Mouse (Mus musculus) liver, postnatal 0 days (tissue): ENCODE data around the gene Cyp2d9. TPM values are rescaled to one million over a fixed set of nuclear protein-coding genes. Genes with fewer than 3 reads are reported as not detected.

Experiments
- ATAC-seq: fragments of 200-750 bp; cut with Nextera tagmentation; 2 replicates; pipeline ENCODE4 v1.8.0; 2017; ENCODE audit warnings: mild to moderate bottlenecking, moderate library complexity
- DNase-seq: peaks from one replicate; pipeline ENCODE4 v3.0.0-alpha.2; 2016
- H3K27ac ChIP-seq: fragments of 300-500 bp; sonication (generic); 2 replicates; pipeline ENCODE4 v1.5.1; 2014; ENCODE audit warnings: antibody characterized with exemption, moderate library complexity, mild to moderate bottlenecking, low read depth
- H3K27me3 ChIP-seq: fragments of 300-500 bp; sonication (generic); 2 replicates; pipeline ENCODE4 v1.6.1; 2014; ENCODE audit warnings: low read length, control low read depth, mixed read lengths; ENCODE audit not compliant: insufficient read depth
- H3K36me3 ChIP-seq: fragments of 300-500 bp; sonication (generic); replicated peaks from 2 replicates; pipeline ENCODE4 v1.6.1; 2014; ENCODE audit warnings: mild to moderate bottlenecking, control low read depth, low read length, moderate library complexity, mixed read lengths; ENCODE audit not compliant: insufficient read depth
- H3K4me1 ChIP-seq: fragments of 300-500 bp; sonication (generic); 2 replicates; pipeline ENCODE4 v1.6.1; 2014; ENCODE audit warnings: antibody characterized with exemption, mild to moderate bottlenecking, control low read depth; ENCODE audit not compliant: insufficient read depth
- H3K4me2 ChIP-seq: fragments of 300-500 bp; sonication (generic); 2 replicates; pipeline ENCODE4 v1.6.1; 2014; ENCODE audit warnings: low read depth, mild to moderate bottlenecking, low read length, moderate library complexity, mixed read lengths
- H3K4me3 ChIP-seq: fragments of 300-500 bp; sonication (generic); 2 replicates; pipeline ENCODE4 v1.5.1; 2014; ENCODE audit warnings: low read depth, low read length
- H3K9ac ChIP-seq: fragments of 300-500 bp; sonication (generic); replicated peaks from 2 replicates; pipeline ENCODE4 v1.6.1; 2014; ENCODE audit warnings: mild to moderate bottlenecking, moderate library complexity
- H3K9me3 ChIP-seq: fragments of 300-500 bp; sonication (generic); 2 replicates; pipeline ENCODE4 v1.6.1; 2016; ENCODE audit warnings: mild to moderate bottlenecking, control low read depth, low read length, mixed read lengths
- CTCF ChIP-seq: sonication (generic); IDR thresholded peaks from 2 replicates; pipeline ENCODE4 v1.5.1; 2016; ENCODE audit warnings: antibody characterized with exemption, low read depth
- EP300 ChIP-seq: IDR thresholded peaks from 2 replicates; pipeline ENCODE4 v1.6.1; 2016; ENCODE audit warnings: antibody characterized with exemption, low read depth, mild to moderate bottlenecking
- WGBS: fragments of 180-500 bp; shearing (Covaris S2); extraction: QIAGEN DNeasy Blood & Tissue Kit; methylation state at CpG from one replicate; pipeline ENCODE4 v1.1.7; 2014; ENCODE audit not compliant: insufficient replicate concordance; 5-methylcytosine and 5-hydroxymethylcytosine counted together
- polyA plus RNA-seq: library from polyadenylated mRNA; unstranded; fragments of >200 nt; fragmentation: Nextera tagmentation; extraction: Ambion mirVana; gene quantifications from 2 replicates; pipeline ENCODE4 v1.2.1, GENCODE M21; 2015

The Cyp2d9 gene
- polyA plus RNA-seq, 1 experiment from 2014 or later = 216 TPM

DNA sequence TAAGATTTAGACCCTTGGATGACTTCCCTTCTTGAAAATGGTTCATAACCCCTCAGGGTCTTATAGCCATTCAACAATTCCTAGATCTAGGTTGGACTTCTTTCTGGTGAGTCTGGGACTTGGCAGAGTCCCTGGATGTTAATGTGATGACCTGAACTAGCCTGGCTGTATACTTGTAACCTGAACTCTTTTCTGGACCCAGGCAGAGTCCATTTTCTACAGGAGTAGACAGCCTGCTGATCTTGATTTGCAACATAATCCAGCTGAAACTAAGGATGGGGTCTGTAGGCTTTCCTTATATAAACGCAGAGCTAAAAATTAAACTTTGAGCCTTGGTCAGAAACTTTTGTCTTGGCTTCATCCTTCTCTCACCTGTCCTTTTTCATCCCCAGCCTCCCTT is 14.6 kb upstream of the Cyp2d9 start:
- no peak overlapping the region for H3K27ac ChIP-seq
- H3K36me3 ChIP-seq = no peaks in the 10 kb centered on the region
- H3K4me1 ChIP-seq = peaks cover 8% of the 10 kb centered on the region
- H3K9me3 ChIP-seq = no peaks in the 10 kb centered on the region
- TF ChIP-seq EP300 (no peak), CTCF (no peak)
- no peak for DNase-seq
- no peak overlapping the region for H3K4me2 ChIP-seq
- H3K9ac ChIP-seq = no peak overlapping the region
- no peak for ATAC-seq
- H3K27me3 ChIP-seq = no peaks in the 10 kb centered on the region
- no peak overlapping the region for H3K4me3 ChIP-seq
- WGBS = 63% methylated on average over 1 of the region's 1 CpGs

- DNase-seq (no peak), ATAC-seq (peak; percentile 86)
- Histone ChIP-seq H3K4me2 (no peak overlapping the region), H3K27me3 (no peaks in the 10 kb centered on the region), H3K9me3 (no peaks in the 10 kb centered on the region; the same call in 1 of the 2 replicates), H3K36me3 (no peaks in the 10 kb centered on the region), H3K4me1 (peaks cover 2% of the 10 kb centered on the region; the same call in 1 of the 2 replicates), H3K27ac (peak overlapping the region; percentile 77), H3K9ac (no peak overlapping the region), H3K4me3 (no peak overlapping the region)
- no peak for TF ChIP-seq CTCF
- peak; percentile 23; the same call in 1 of the 2 replicates for TF ChIP-seq EP300
- 49% methylated on average over 4 of the region's 4 CpGs for WGBS
These were observed 10.3 kb upstream of the Cyp2d9 start for GRCm38 (mm10) chr15:82422935-82423334.

DNA sequence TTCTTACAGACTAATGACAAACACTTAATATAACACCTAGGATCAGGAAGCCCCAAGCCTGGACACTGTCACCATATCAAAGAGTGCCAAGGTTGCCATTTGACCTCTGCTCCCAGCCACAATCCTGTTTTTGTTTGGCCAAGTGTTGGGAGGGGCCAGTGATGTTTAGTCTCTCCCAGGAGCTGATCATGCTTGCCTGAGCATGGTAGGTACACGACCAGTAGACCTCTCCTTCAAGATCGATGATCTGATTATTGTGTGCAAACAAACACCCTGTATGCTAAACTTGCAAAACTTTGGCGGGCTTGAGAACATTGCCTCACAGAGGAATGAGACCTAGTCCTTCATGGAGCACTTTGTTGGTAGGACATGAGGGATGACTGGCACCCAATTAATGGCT is 9.8 kb upstream of the Cyp2d9 start:
- peak overlapping the region; percentile 77 for H3K27ac ChIP-seq
- H3K36me3 ChIP-seq = no peaks in the 10 kb centered on the region
- H3K27me3 ChIP-seq = no peaks in the 10 kb centered on the region
- no peak overlapping the region for H3K4me2 ChIP-seq
- TF ChIP-seq CTCF (no peak), EP300 (no peak)
- peaks cover 2% of the 10 kb centered on the region; the same call in 1 of the 2 replicates for H3K4me1 ChIP-seq
- 61% methylated on average over 3 of the region's 3 CpGs for WGBS
- H3K9ac ChIP-seq = no peak overlapping the region
- H3K4me3 ChIP-seq = no peak overlapping the region
- peak; percentile 86 for ATAC-seq
- peak; percentile 33 for DNase-seq
- no peaks in the 10 kb centered on the region; the same call in 1 of the 2 replicates for H3K9me3 ChIP-seq

- no peak for DNase-seq
- Histone ChIP-seq H3K4me3 (no peak overlapping the region), H3K27me3 (no peaks in the 10 kb centered on the region), H3K4me2 (no peak overlapping the region), H3K9me3 (peaks cover 3% of the 10 kb centered on the region; the same call in 1 of the 2 replicates), H3K36me3 (no peaks in the 10 kb centered on the region), H3K27ac (no peak overlapping the region), H3K9ac (no peak overlapping the region), H3K4me1 (no peaks in the 10 kb centered on the region)
- 96% methylated on average over 3 of the region's 3 CpGs for WGBS
- TF ChIP-seq EP300 = no peak
- TF ChIP-seq CTCF = no peak
- ATAC-seq = no peak
These were observed 384 bp downstream of the Cyp2d9 start for GRCm38 (mm10) chr15:82433621-82434020.

GRCm38 (mm10) chr15:82434541-82434940 is 1.3 kb downstream of the Cyp2d9 start:
- Histone ChIP-seq H3K9ac (no peak overlapping the region), H3K36me3 (no peaks in the 10 kb centered on the region), H3K27ac (no peak overlapping the region), H3K4me3 (no peak overlapping the region), H3K27me3 (no peaks in the 10 kb centered on the region), H3K4me1 (no peaks in the 10 kb centered on the region), H3K4me2 (no peak overlapping the region), H3K9me3 (peaks cover 3% of the 10 kb centered on the region; the same call in 1 of the 2 replicates)
- ATAC-seq (no peak), DNase-seq (no peak)
- 73% methylated on average over 3 of the region's 3 CpGs for WGBS
- TF ChIP-seq EP300 (no peak), CTCF (no peak)

- ATAC-seq (no peak), DNase-seq (no peak)
- H3K9ac ChIP-seq = no peak overlapping the region
- no peak overlapping the region for H3K4me2 ChIP-seq
- no peaks in the 10 kb centered on the region for H3K36me3 ChIP-seq
- no peak overlapping the region for H3K27ac ChIP-seq
- H3K4me3 ChIP-seq = no peak overlapping the region
- TF ChIP-seq CTCF = no peak
- no peak for TF ChIP-seq EP300
- 68% methylated on average over 3 of the region's 3 CpGs for WGBS
- no peaks in the 10 kb centered on the region for H3K4me1 ChIP-seq
- H3K9me3 ChIP-seq = peaks cover 3% of the 10 kb centered on the region; the same call in 1 of the 2 replicates
- H3K27me3 ChIP-seq = no peaks in the 10 kb centered on the region
These were observed 1.8 kb downstream of the Cyp2d9 start for GRCm38 (mm10) chr15:82435011-82435410.

GRCm38 (mm10) chr15:82435606-82436005 is 2.4 kb downstream of the Cyp2d9 start:
- ATAC-seq (no peak), DNase-seq (no peak)
- H3K4me1 ChIP-seq = no peaks in the 10 kb centered on the region
- H3K27me3 ChIP-seq = no peaks in the 10 kb centered on the region
- WGBS = 72% methylated on average over 2 of the region's 2 CpGs
- no peak overlapping the region for H3K4me3 ChIP-seq
- no peak overlapping the region for H3K27ac ChIP-seq
- no peak overlapping the region for H3K4me2 ChIP-seq
- no peak for TF ChIP-seq CTCF
- no peak for TF ChIP-seq EP300
- H3K9me3 ChIP-seq = peaks cover 3% of the 10 kb centered on the region; the same call in 1 of the 2 replicates
- no peak overlapping the region for H3K9ac ChIP-seq
- no peaks in the 10 kb centered on the region for H3K36me3 ChIP-seq
